In genomic region chr7:34569747-34570113, GRCm38 (mm10) we compare ENCODE assay signal across 9 mouse cellular contexts.
DNase-seq lines count a peak whose midpoint lies in the region; ATAC-seq and TF ChIP-seq lines count a peak whose summit lies in the region.
"Had no signal": no experiment of that assay in that cellular context is flagged by ENCODE, and none has a peak within 500 bp of the region (broad histone marks: within the 10 kb centered on the region; RNA-seq: fewer than 3 reads in every experiment).

No protein-coding gene starts in this region.

- 0 out of 2 replicates have a peak overlapping the region, but pooled peaks have one; percentile 58 for H3K9ac ChIP-seq in heart, embryonic 15.5 days
- H3K9ac ChIP-seq in ES-Bruce4 (ENCODE audit: low read depth, poor library complexity, severe bottlenecking): peak overlapping the region; percentile 45
- H3K9ac ChIP-seq in forebrain, embryonic 16.5 days (replicated peaks; ENCODE audit: low read depth, low read length): peak overlapping the region; percentile 46; the same call in 1 of the 2 replicates
- 0 out of 2 replicates have a peak overlapping the region, but pooled peaks have one; percentile 1 for H3K9ac ChIP-seq in limb, embryonic 15.5 days

- peak overlapping the region; percentile 38 for H3K4me3 ChIP-seq in heart, embryonic 15.5 days
- peak overlapping the region; percentile 62 for H3K4me3 ChIP-seq in ES-Bruce4 (ENCODE audit: low read depth, low read length)
- H3K4me3 ChIP-seq in forebrain, embryonic 16.5 days (replicated peaks; ENCODE audit: low read length): peak overlapping the region; percentile 17
- H3K4me3 ChIP-seq in limb, embryonic 15.5 days: peak overlapping the region; percentile 28
- no peak overlapping the region for H3K4me3 ChIP-seq in cerebellum, adult 2 months (replicated peaks; ENCODE audit: insufficient read depth, low read depth, low read length)

- H3K9me3 ChIP-seq in heart, embryonic 15.5 days (replicated peaks): no peaks in the 10 kb centered on the region
- H3K9me3 ChIP-seq in ES-Bruce4 (replicated peaks; ENCODE audit: control insufficient read depth, insufficient read depth, low read length, poor library complexity, severe bottlenecking): no peaks in the 10 kb centered on the region
- no peaks in the 10 kb centered on the region for H3K9me3 ChIP-seq in forebrain, embryonic 16.5 days (ENCODE audit: control insufficient read depth, low read length)
- H3K9me3 ChIP-seq in limb, embryonic 15.5 days: no peaks in the 10 kb centered on the region

- no peak overlapping the region for H3K27ac ChIP-seq in heart, embryonic 15.5 days
- peak overlapping the region; percentile 87 for H3K27ac ChIP-seq in ES-Bruce4 (ENCODE audit: insufficient read depth, low read length)
- H3K27ac ChIP-seq in forebrain, embryonic 16.5 days (ENCODE audit: low read length): no peak overlapping the region
- H3K27ac ChIP-seq in limb, embryonic 15.5 days: peak overlapping the region; percentile 75
- no peak overlapping the region for H3K27ac ChIP-seq in cerebellum, adult 2 months (ENCODE audit: insufficient read depth, low read length)

- ATAC-seq in heart, embryonic 15.5 days (replicated peaks; ENCODE audit: insufficient number of reproducible peaks, insufficient read depth, low FRiP score, low read depth): no peak
- no peak for ATAC-seq in forebrain, embryonic 16.5 days
- ATAC-seq in limb, embryonic 15.5 days (ENCODE audit: insufficient number of reproducible peaks, low FRiP score, low TSS enrichment, low read depth): no peak

- intact Hi-C loops in heart, postnatal 14 days (cut with DNase I): loop anchor here (5.0 kb wide), 1 partner anchor 88 kb away; the partner anchor contains the start of gene Kctd15

- H3K4me1 ChIP-seq in heart, embryonic 15.5 days (replicated peaks): peaks cover 19% of the 10 kb centered on the region
- H3K4me1 ChIP-seq in ES-Bruce4 (ENCODE audit: control insufficient read depth, insufficient read depth, low read length): peaks cover 4% of the 10 kb centered on the region
- peaks cover 17% of the 10 kb centered on the region for H3K4me1 ChIP-seq in forebrain, embryonic 16.5 days (replicated peaks; ENCODE audit: control insufficient read depth, insufficient read depth, low read length)
- peaks cover 19% of the 10 kb centered on the region for H3K4me1 ChIP-seq in limb, embryonic 15.5 days
- H3K4me1 ChIP-seq in cerebellum, adult 2 months (ENCODE audit: control insufficient read depth, insufficient read depth, low read length): no peaks in the 10 kb centered on the region; the same call in 1 of the 2 replicates

- no peak for DNase-seq in heart, postnatal 14 days
- no peak for DNase-seq in frontal cortex, postnatal 10 days (ENCODE audit: low spot score in 2 of 2)
- no peak for DNase-seq in cerebellum, adult 2 months
- no peak for DNase-seq in embryo, embryonic 9.5 days (ENCODE audit: extremely low spot score)
- DNase-seq: thymus, adult 18-20 months had no signal

- no peak for TF ChIP-seq POLR2A in ES-Bruce4 (IDR thresholded peaks at IDR 0.05; ENCODE audit: insufficient read depth, low read length)
- TF ChIP-seq POLR2A in cerebellum, adult 2 months (IDR thresholded peaks at IDR 0.05; ENCODE audit: borderline replicate concordance, insufficient read depth, low read length): no peak

- WGBS in heart, embryonic 15.5 days: 24% methylated on average over 8 of the region's 8 CpGs
- 9% methylated on average over 8 of the region's 8 CpGs for WGBS in forebrain, embryonic 16.5 days
- 10% methylated on average over 8 of the region's 8 CpGs for WGBS in limb, embryonic 15.5 days
- 8% methylated on average over 8 of the region's 8 CpGs for WGBS in cerebellum, adult 2 months

- TF ChIP-seq CTCF in ES-Bruce4 (IDR thresholded peaks at IDR 0.05; ENCODE audit: low read depth, low read length): no peak
- no peak for TF ChIP-seq CTCF in cerebellum, adult 2 months (IDR thresholded peaks at IDR 0.05; ENCODE audit: borderline replicate concordance, insufficient read depth, low read depth, low read length)

- H3K27me3 ChIP-seq in heart, embryonic 15.5 days: peaks cover 7% of the 10 kb centered on the region; the same call in 1 of the 2 replicates
- H3K27me3 ChIP-seq in ES-Bruce4 (ENCODE audit: control insufficient read depth, insufficient read depth, low read length, poor library complexity, severe bottlenecking): no peaks in the 10 kb centered on the region
- no peaks in the 10 kb centered on the region for H3K27me3 ChIP-seq in forebrain, embryonic 16.5 days (replicated peaks; ENCODE audit: control insufficient read depth, insufficient read depth, low read length)
- H3K27me3 ChIP-seq in limb, embryonic 15.5 days: no peaks in the 10 kb centered on the region
- no peaks in the 10 kb centered on the region for H3K27me3 ChIP-seq in cerebellum, adult 2 months (ENCODE audit: control insufficient read depth, insufficient read depth, low read length)

- no peak for TF ChIP-seq EP300 in ES-Bruce4 (IDR thresholded peaks at IDR 0.05; ENCODE audit: insufficient read depth, low read depth, low read length)

- H3K36me3 ChIP-seq in heart, embryonic 15.5 days: no peaks in the 10 kb centered on the region
- no peaks in the 10 kb centered on the region for H3K36me3 ChIP-seq in ES-Bruce4 (ENCODE audit: control insufficient read depth, insufficient read depth, low read length, poor library complexity, severe bottlenecking)
- no peaks in the 10 kb centered on the region for H3K36me3 ChIP-seq in forebrain, embryonic 16.5 days (ENCODE audit: control insufficient read depth, insufficient read depth)
- no peaks in the 10 kb centered on the region for H3K36me3 ChIP-seq in limb, embryonic 15.5 days

- peak overlapping the region; percentile 80 for H3K4me2 ChIP-seq in heart, embryonic 15.5 days
- H3K4me2 ChIP-seq in forebrain, embryonic 16.5 days (ENCODE audit: low read length): peak overlapping the region; percentile 60
- peak overlapping the region; percentile 64 for H3K4me2 ChIP-seq in limb, embryonic 15.5 days

Comparison
In these comparisons a context has a peak if more than half of its experiments do, and no peak if none do; other contexts are left out.
1. H3K27ac ChIP-seq: peak in ES-Bruce4 (single experiment) and limb, embryonic 15.5 days (single experiment); none in heart, embryonic 15.5 days (single experiment), forebrain, embryonic 16.5 days (single experiment) and cerebellum, adult 2 months (single experiment).
2. H3K9ac ChIP-seq: peak in every context shown above with its lines; median percentile 58 in heart, embryonic 15.5 days; 46 in forebrain, embryonic 16.5 days; 45 in ES-Bruce4; 1 in limb, embryonic 15.5 days.
3. Peak in every context shown above with its lines, with median percentiles within 50 percentile points of each other: H3K4me2 ChIP-seq.